Mouse (Mus musculus): Measurements from ENCODE around the gene Fkbp9. TPM values are rescaled to one million over a fixed set of nuclear protein-coding genes. Genes with fewer than 3 reads are reported as not detected.

The Fkbp9 gene
- total RNA-seq (2021): 10 to 100 TPM; 72.1 to 75.9 TPM
- long read RNA-seq, experiment 1, transcript Fkbp9-201 (10 exons, 3,009 nt): major isoform, 176 of 190 reads
- long read RNA-seq, experiment 1, partial matches to known transcripts: 7 of 190 reads
- long read RNA-seq, experiment 1, other reads (novel, unspliced or antisense): 7 of 190 reads
- long read RNA-seq, experiment 2, transcript Fkbp9-201 (10 exons, 3,009 nt): major isoform, 41 of 49 reads
- long read RNA-seq, experiment 2, partial matches to known transcripts: 6 of 49 reads
- long read RNA-seq, experiment 2, other reads (novel, unspliced or antisense): 2 of 49 reads

DNA sequence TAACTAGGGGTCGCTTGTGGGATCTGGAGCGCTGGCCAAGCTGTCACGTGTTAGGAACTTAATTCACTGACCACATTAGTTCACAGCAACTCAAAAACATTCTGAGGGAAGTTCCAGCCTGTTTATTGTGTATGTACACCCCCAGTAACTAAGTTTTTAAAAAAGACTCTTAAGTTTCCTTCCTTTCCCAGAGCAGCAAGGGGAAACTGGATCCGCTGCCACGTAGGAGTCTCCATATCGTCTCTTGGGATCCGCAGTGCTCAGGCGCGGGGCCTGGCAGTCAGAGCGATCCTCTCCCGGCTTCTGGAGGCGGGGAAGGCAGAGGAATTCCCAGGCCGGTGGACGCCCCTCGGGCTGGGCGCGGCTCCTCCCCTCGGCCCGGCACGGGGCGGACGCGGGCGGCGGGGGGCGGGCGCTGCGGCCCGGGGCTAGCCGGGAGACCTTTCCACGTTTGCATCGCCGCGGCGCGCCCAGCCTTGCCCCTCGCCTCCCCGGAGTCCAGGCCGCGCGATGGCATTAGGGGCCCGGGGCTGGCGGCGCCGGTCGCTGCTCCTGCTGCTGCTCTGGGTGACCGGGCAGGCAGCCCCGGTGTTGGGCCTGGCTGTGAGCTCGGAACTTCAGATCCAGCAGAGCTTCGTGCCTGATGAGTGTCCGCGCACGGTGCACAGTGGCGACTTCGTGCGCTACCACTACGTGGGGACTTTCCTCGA is at the start of gene Fkbp9:
Gene Fkbp9, plus strand, starts transcription at position 363 of the 710 bp plus-strand sequence.
- peak; percentile 93 to 95 for DNase-seq

DNA sequence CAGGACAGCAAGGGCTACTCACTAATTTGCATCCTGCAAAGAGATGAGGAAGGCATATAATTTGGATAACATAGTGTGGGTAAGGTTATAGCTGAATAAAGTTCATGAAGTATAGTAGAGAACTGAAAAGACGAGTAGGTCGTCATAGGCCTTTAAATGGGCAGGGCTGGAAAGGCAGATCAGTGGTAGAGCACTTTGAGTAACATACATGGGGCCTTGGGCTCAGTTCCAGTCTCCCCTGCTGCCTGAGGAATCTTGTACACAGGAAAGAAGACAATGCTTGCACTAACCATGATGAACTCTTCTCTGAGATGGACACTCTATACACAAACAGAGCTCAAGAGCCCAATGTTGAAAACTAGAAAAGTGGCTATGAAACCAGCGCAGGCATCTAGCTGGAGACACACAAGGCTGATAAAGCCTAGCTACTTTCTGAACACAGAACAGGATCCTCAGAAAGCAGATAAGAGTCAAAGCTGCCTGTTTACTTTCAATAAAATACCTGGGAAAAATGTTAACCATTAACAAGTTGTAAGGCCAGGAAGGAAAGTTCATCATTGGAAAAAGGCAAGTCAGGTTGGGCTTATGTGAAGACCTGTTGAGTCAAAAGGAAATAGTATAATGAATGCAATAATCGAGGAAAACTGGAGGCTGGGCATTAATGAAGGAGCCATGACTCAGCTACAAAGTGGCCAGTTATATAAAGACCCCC is 48.1 kb upstream of the Fkbp9 start:
- DNase-seq: no peak

DNA sequence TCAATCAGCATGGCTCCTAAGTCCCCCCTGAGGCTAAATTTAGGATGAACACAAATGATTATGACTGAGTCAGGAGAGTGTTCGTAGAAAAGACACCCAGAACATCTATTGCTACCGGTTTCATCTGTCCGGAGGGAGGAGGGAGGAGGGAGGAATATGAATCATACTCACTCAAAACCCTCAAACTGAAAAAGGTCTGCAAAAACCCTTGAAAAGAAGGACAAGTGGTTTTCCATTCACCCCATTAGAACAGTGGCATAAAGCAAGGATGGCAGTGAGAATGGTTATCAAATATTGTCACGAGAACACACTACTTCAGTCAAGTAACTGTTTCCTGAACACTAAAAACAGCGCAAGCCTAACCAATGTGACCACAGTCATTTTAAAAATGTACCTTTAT is 46.8 kb upstream of the Fkbp9 start:
- peak in 1 of 2 experiments; percentile 12 for DNase-seq

DNA sequence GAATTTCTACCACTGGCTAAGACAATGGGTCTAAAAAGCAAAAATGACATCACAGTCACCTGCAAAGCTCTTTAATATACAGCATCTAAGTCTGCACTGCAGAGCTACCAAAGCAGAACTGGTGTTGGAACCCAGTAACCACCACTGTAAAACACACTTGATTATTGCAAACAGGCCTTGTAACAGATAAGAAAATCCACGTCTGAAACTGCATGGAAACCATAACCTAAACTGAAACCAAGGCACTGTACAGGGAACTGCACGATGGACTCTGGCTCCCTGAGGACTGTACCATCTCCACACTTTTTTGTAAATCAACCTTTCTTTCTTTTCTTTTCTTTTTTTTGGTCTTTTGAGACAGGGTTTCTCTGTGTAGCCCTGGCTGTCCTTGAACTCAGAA is 44.2 kb upstream of the Fkbp9 start:
- no peak for DNase-seq

DNA sequence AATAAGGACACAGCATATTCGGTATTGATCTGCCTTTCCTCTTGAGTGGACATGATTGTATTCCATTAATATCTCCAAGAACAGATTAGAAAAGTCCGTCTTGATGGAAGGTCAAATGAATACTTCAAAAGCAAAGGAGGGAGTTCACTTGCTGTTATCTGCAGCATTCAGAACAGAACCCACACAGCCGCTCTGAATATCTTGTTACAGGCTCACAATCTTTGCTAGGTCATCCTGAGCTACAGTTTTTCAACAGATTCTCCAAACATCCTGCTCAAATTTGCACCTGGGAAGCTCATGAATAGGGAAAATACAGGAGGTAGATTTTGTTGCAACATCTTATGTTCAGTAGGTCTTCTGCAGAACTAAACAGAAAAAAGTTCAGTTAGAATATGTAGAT is 42.5 kb upstream of the Fkbp9 start:
- no peak for DNase-seq

DNA sequence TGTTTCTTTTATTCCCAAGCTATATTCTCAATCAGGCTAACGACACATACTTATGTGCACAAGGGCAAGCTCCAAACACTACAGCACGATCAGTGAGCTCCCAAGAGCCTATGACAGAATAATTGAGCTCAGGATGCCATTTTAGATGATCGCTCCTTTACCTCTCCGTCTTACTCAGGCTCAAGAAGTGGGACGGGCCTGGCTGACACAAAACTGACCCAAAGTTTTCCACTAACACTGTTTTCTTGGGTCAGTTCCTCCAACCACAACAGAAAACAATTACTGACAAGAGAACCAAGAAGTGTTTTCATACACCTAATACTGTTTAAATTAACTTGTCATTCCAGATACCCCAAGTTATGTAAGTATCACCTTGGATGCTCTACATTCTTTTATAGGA is 37.0 kb upstream of the Fkbp9 start:
- no peak for DNase-seq

DNA sequence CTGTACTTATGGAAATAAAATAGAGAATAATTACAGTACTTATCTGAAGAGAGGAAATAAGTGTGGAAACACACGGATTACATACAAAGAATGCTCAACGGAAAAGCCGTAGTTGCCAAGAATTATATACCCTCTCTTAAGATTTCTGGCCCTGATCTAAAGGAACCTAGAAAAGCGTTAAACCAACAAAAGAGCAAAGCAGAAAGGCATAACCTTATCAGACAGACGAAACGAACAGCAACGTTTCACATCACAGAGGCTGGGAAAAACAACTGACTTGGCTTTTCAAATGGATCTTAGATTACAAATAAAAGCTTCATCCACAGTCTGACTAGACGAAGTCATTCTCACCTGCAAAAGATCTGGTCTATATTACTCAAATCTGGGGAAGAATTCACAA is 35.6 kb upstream of the Fkbp9 start:
- DNase-seq: no peak

DNA sequence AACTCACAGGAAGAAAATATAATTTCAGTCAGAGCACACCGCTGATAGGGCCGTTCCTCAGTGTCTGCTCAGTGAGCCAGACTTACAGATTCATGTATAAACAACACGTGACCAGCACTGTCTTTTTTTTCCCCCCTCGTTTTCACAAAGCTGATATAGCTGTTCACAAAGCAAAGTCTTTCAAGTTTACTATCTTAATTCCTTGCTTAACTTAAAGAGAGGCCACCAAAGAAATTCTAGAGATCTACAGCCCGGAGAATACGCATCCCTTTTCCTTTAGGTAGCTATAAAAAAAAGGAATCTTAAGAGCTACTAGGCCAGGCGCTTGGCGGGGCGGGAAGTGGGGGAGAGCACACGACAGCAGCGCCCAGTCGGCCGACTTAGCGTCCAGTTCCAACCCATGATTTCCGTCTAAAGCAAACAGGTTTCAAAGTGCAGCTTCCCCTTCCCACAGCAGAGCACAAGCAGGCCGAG is 35.2 kb upstream of the Fkbp9 start:
- peak; percentile 39 to 53 for DNase-seq

DNA sequence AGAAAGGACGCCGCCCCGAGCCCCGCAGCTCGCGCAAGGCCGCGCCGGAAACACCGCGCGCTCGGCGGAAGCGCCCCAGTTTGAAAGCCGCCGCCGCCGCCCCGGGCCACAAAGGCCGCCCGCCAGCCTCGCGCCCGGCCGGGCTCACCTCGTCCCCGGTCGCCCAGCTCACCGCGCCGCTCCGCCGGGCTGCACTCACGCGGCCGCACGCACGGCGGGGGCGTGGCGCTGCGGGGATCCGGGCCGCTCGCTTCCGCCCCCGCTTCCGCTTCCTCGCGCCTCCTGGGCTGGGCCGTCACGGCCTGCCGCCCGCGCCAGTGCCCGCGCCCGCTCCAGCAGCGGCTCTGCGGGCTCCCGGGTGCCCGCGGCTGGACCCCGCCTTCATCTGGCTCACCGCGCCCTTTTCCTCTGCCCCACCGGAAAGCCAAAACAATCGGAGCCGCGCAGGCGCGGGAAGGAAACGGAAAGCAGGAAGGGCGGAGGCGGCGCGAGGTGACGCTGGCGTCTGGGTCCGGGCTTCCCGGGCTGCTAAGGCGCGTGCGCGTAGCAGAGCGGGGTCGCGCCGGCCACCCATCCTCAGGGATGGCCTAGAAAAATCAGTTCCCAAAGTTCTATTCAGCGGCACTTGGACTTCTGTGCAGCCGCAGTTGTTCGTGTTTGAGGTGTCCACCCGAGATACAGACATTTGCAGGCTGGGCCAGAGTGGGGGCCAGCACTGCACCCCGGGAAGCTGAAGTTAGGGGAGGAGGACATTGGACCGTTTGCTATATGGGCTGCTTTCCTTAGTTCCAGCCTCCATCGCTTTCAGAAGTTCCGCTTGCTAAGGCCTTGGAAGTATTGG is 34.3 kb upstream of the Fkbp9 start, which contains the start of gene Kbtbd2:
Gene Kbtbd2, minus strand, starts transcription at position 503 of the 841 bp plus-strand sequence.
- peak; percentile 97 for DNase-seq

DNA sequence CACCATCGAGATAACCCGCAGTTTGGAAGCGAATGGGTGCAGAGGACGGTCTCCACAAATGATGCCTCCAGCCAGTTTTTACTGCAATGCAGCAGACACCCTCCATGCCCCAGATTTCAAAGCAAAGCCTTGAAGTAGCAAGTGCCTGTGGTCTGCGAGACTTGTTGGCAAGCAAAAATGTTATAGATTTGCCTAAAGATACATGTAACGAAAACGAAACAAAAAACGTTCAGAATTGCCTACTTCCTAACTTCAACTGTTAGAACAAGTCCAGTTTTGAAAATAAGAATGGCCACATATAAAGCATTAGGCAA is 33.8 kb upstream of the Fkbp9 start:
- no peak for DNase-seq

DNA sequence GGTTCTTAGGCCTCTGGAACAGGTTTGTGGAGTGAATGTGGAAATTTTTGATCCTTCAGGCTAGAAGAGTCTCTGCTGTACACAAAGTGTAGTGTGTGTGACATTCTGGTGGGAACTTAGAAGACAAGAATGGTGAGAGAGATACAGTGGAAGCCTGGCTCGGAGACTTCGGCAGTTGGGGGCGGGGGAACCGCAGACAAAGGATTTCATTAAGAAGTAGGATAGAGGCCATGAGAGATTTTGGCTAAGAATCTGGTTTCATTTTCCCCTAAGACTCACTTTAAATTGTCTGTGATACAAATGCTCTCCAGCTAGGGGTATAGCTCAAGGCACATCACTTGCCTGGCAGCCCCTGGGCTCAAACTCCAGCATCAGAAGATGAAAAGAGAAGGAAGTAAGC is 26.8 kb upstream of the Fkbp9 start:
- no peak for DNase-seq

DNA sequence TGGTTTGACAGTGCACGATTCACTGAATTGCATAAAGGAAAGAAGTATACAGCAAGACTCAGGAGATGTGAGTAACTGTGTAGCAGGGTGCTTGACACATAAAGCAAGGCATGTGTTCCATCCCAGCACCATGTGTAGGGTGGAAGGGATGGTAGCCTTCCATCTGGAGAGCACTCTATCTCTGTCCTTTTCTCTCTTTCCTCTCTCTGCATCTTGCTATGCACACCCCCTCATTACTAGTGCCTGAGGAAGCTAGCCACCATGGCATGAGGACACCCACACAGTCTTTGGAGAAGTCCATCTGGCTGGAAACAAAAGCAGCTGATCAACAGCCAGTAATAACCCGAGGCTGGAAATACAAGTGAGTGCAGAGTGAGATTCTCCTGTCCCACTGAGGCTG is 25.7 kb upstream of the Fkbp9 start:
- DNase-seq: no peak

DNA sequence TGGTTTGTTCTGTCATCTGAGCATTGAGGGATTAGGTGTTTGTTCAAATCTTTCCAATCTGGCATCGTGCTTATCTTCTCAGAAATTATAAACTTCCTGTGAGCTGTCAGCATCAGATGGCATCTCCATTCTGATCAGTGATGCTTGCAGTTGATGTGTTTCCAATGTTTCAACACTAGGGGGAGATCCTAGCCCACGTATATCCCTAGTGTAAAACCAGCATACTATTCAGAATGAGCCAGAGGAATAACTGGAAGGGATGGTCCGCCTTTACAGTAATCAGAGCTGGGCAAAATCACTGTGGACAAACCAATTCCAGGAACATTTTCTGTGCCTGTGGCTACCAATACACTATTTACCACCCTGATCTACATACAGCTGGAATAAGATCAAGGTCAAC is 23.2 kb upstream of the Fkbp9 start:
- peak in 1 of 2 experiments; percentile 40 for DNase-seq

DNA sequence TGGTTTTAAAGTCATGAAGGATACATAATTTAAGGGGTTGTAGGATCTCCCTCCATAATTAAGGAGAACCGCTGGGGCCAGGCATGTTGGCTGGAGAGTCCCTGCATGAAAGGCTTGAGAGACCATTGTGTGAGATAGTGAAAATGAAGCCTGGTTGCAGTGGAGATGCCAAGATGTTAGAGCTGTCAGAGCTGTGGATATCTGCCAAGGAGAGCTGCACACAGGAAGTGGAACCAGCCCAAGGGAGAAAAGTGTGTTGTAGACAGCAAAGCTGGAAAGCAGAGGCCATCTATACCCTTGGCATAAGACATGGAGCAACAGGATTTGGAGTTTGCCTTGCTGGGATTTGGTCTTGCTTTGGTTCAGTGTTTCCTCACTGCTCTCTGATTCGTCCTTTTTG is 18.5 kb upstream of the Fkbp9 start:
- DNase-seq: no peak

DNA sequence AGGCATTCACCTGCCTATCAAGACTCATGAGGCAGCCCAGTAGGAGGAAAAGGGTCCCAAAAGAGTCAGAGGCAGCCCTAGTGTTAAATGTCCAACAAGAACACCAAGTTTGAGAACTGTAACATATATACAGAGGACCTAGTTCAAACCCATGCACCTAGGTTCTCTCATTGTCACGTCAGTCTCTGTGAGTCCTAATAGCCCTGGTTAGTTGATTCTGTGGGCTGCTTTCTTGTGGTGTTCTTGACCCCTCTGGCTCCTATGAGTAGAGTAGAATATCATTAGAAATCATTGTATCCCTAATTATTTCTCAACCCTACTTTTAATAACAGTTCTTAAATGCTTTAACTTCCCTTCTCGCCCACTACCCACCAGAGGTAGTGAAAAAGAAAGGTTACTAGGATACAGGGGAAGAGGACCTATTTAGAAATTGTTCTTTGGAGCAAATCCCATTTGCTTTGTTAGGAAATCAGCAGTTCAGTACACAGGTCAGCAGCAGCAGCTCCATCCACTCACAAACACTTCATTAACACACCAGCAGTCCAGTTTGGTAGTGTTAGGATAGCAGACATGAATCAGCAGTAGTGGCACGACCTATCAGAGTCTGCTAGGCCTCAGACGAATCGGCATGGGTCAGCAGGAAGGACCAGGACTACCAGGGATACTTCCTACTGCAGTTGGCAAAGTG is 13.3 kb upstream of the Fkbp9 start:
- DNase-seq: no peak

DNA sequence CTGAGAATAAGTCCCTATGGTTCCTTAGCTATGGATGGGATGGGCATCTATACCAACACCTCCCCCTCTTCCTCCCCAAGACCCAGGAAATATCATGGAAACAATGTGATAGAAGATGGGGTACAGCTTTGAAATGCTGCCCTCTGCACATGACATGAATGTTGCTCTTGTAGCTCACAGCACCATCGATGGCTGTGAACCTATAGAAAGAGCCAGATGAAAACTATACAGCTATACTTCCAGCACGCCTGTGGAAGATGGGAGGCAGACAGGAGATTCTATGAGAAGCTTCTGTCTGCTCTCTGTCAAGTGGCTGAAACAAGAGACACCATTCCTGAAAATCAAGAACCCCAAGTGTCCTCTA is 12.8 kb upstream of the Fkbp9 start:
- no peak for DNase-seq

DNA sequence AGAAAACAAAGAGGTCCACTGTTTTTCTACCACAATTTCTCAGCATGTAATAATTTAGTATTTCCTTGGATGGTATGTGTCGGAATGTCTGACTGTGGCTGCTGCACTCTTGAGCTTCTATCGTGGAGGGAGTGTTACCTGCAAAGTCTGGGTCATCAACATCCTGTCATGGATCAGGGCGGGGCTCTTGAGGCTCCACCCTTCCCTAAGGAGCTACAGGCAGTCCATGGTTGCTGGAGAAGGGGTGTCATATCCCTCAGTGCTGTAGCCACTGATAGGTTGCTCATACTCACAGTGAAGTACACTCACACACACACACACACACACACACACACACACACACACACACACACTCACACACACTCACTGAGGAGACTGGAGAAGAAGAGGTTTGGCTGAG is 6.2 kb upstream of the Fkbp9 start:
- no peak for DNase-seq

DNA sequence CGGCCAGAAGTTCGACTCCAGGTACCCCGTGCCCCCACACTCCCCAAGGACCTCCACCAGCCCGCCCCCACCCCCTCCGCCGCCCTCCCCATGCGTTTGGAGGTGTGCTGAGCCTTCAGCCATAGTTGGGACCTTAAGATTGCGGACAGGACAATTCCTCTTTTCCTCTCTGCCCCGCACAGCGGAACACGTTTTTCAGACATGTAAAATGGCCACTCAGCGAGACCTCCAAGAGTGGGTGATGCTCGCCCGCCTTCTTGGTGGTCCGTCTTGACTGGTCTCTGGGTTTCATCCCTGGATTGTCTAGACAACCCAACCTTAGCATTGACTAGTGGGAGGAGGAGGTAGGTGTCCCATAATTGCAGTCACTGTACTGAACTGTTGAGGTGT is 543 bp downstream of the Fkbp9 start:
- peak in 1 of 2 experiments; percentile 6 for DNase-seq

DNA sequence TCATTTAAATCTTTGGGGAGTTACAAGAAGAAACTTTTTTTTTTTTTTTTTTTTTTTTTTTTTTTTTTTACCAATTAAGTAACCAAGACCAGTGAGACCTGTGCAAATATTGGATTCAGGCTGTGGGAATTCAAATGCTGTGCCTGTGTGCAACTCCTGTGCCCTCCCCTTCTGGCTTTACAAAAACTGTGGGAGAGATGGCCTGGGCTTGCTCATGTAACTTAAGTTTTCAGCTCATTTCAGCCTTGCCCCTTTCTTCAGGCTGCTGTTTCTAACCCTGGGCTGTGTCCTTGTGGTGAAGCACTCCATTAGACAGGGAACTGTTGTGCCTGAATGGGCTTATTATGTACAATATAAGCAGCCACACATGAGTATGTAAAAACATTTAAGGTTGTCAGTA is 971 bp downstream of the Fkbp9 start:
- no peak for DNase-seq

DNA sequence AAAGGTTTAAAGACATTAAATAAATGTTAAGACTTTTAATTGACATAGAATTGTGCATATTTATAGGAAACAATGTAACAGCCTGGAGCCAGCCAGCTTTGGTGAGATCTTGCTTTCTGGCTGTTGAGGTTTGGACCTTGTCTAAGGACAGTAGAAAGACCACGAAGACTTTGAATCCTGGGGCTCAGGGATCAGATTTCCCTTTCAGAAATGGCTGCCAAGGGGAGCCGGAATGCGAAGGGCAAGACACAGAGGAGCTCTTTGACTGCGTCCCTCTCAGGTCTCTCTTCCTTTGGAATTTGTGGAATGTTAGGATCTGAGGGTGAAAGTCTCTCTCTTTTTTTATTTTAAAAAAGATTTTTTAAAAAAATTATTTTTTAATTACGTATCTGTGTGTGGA is 2.9 kb downstream of the Fkbp9 start:
- no peak for DNase-seq

DNA sequence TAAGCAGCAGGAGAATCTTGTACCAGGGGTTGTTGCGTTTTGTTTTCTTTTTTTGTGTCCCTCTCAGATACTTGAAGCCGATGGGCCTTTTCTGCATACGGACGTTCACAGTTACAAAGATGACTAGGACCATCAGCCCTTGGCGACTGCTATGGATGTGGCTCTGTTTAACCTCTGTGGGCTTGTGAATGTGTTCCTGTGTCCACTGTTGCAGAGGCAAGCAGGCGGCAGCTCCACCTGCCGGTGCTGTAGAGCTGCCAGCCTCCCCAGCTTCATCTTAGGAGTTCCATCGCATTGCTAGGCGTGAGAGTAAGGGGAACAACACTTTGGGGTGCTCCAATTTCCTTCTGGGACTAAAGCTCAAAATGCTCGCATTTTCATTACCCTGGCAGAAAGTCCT is 3.7 kb downstream of the Fkbp9 start:
- no peak for DNase-seq

DNA sequence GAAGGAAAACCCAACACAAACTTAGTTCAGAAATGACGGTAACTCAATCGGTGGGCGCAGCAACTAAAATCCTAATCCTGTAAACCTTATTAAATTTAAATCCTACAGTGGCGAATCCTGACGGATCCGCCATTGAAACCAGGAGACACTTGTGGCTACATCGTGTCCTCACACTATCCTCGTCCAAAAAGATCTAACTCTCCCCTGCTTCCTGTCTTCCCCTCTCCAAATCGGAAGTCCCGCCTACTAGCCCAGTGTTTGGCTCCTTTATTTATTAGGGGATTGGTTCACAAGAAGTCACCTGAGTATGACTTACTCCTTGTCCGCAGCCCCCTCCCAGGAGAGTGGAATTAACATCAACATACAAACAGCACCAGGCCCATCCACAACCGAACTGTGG is 5.3 kb downstream of the Fkbp9 start:
- no peak for DNase-seq
